Mouse (Mus musculus): ENCODE results near the gene Gm10719.
"Not testable (repeated sequence)": the region's sequence is repeated elsewhere in the genome, so short reads cannot be mapped to it uniquely, and the experiment has no call there.

The Gm10719 gene

DNA sequence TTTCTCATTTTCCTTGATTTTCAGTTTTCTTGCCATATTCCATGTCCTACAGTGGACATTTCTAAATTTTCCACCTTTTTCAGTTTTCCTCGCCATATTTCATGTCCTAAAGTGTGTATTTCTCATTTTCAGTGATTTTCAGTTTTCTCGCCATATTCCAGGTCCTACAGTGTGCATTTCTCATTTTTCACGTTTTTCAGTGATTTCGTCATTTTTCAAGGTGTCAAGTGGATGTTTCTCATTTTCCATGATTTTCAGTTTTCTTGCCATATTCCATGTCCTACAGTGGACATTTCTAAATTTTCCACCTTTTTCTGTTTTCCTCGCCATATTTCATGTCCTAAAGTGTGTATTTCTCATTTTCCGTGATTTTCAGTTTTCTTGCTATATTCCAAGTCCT is 8.4 kb downstream of the Gm10719 start:
- in situ Hi-C loops (cut with MboI, MseI) = not testable (repeated sequence)

DNA sequence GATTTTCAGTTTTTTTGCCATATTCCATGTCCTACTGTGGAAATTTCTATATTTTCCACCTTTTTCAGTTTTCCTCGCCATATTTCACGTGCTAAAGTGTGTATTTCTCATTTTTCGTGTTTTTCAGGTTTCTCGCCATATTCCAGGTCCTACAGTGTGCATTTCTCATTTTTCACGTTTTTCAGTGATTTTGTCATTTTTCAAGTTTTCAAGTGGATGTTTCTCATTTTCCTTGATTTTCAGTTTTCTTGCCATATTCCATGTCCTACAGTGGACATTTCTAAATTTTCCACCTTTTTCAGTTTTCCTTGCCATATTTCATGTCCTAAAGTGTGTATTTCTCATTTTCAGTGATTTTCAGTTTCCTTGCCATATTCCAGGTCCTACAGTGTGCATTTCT is 8.9 kb downstream of the Gm10719 start:
- in situ Hi-C loops (cut with MboI, MseI) = not testable (repeated sequence)

DNA sequence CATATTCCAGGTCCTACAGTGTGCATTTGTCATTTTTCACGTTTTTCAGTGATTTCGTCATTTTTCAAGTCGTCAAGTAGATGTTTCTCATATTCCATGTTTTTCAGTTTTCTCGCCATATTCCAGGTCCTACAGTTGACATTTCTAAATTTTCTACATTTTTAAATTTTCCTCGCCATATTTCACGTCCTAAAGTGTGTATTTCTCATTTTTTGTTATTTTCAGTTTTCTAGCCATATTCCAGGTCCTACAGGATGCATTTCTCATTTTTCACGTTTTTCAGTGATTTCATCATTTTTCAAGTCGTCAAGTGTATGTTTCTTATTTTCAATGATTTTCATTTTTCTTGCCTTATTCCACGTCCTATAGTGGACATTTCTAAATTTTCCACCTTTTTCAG is 9.5 kb downstream of the Gm10719 start:
- in situ Hi-C loops (cut with MboI, MseI) = not testable (repeated sequence)

DNA sequence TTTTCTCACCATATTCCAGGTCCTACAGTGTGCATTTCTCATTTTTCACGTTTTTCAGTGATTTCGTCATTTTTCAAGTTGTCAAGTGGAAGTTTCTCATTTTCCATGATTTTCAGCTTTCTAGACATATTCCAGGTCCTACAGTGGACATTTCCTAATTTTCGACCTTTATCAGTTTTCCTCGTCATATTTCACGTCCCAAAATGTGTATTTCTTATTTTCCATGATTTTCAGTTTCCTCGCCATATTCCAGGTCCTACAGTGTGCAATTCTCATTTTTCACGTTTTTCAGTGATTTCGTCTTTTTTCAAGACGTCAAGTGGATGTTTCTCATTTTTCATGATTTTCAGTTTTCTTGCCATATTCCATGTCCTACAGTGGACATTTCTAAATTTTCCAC is 10.0 kb downstream of the Gm10719 start:
- in situ Hi-C loops (cut with MboI, MseI) = not testable (repeated sequence)

DNA sequence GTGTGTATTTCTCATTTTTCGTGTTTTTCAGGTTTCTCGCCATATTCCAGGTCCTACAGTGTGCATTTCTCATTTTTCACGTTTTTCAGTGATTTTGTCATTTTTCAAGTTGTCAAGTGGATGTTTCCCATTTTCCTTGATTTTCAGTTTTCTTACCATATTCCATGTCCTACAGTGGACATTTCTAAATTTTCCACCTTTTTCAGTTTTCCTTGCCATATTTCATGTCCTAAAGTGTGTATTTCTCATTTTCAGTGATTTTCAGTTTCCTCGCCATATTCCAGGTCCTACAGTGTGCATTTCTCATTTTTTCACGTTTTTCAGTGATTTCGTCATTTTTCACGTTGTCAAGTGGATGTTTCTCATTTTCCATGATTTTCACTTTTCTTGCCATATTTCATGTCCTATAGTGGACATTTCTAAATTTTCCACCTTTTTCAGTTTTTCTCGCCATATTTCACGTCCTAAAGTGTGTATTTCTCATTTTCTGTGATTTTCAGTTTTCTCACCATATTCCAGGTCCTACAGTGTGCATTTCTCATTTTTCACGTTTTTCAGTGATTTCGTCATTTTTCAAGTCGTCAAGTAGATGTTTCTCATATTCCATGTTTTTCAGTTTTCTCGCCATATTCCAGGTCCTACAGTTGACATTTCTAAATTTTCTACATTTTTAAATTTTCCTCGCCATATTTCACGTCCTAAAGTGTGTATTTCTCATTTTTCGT is 12.2 kb downstream of the Gm10719 start:
- in situ Hi-C loops (cut with MboI, MseI) = not testable (repeated sequence)

DNA sequence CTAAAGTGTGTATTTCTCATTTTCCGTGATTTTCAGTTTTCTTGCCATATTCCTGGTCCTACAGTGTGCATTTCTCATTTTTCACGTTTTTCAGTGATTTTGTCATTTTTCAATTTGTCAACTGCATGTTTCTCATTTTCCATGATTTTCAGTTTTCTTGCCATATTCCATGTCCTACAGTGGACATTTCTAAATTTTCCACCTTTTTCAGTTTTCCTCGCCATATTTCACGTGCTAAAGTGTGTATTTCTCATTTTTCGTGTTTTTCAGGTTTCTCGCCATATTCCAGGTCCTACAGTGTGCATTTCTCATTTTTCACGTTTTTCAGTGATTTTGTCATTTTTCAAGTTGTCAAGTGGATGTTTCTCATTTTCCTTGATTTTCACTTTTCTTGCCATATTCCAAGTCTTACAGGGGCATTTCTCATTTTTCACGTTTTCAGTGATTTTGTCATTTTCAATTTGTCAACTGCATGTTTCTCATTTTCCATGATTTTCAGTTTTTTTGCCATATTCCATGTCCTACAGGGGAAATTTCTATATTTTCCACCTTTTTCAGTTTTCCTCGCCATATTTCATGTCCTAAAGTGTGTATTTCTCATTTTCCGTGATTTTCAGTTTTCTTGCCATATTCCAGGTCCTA is 13.6 kb downstream of the Gm10719 start:
- in situ Hi-C loops (cut with MboI, MseI) = not testable (repeated sequence)

DNA sequence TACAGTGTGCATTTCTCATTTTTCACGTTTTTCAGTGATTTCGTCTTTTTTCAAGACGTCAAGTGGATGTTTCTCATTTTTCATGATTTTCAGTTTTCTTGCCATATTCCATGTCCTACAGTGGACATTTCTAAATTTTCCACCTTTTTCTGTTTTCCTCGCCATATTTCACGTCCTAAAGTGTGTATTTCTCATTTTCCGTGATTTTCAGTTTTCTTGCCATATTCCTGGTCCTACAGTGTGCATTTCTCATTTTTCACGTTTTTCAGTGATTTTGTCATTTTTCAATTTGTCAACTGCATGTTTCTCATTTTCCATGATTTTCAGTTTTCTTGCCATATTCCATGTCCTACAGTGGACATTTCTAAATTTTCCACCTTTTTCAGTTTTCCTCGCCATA is 17.1 kb downstream of the Gm10719 start, which contains the start of gene Gm17535:
Gm17535 (plus strand) TSS at position 301 of the 400 bp plus-strand sequence.
- in situ Hi-C loops (cut with MboI, MseI) = not testable (repeated sequence)

DNA sequence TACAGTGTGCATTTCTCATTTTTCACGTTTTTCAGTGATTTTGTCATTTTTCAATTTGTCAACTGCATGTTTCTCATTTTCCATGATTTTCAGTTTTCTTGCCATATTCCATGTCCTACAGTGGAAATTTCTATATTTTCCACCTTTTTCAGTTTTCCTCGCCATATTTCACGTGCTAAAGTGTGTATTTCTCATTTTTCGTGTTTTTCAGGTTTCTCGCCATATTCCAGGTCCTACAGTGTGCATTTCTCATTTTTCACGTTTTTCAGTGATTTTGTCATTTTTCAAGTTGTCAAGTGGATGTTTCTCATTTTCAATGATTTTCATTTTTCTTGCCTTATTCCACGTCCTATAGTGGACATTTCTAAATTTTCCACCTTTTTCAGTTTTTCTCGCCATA is 19.4 kb downstream of the Gm10719 start, which contains the start of gene Gm10715:
Gm10715 (plus strand) TSS at position 301 of the 400 bp plus-strand sequence.
- in situ Hi-C loops (cut with MboI, MseI) = not testable (repeated sequence)

DNA sequence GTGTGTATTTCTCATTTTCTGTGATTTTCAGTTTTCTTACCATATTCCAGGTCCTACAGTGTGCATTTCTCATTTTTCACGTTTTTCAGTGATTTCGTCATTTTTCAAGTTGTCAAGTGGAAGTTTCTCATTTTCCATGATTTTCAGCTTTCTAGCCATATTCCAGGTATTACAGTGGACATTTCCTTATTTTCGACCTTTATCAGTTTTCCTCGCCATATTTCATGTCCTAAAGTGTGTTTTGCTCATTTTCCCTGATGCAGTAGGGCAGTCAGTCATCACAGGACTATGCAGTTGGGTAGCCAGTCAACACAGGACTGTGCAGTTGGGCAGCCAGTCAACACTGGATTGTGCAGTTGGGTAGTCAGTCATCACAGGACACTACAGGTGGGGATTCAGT is 21.0 kb downstream of the Gm10719 start:
- in situ Hi-C loops (cut with MboI, MseI) = not testable (repeated sequence)

Measured in T-helper 2 cell (primary cell).